Mouse (Mus musculus) intestine, postnatal 0 days (tissue): ENCODE measurements around the gene Tigd2. TPM values are rescaled to one million over a fixed set of nuclear protein-coding genes. Genes with fewer than 3 reads are reported as not detected.

Experiments used
- ATAC-seq: fragments of 200-750 bp; cut with Nextera tagmentation; 2 replicates; pipeline ENCODE4 v1.8.0; 2017; ENCODE audit warnings: mild to moderate bottlenecking, moderate TSS enrichment, moderate library complexity
- H3K27ac ChIP-seq: fragments of 300-500 bp; sonication (generic); 2 replicates; pipeline ENCODE4 v1.5.1; 2014; ENCODE audit warnings: mild to moderate bottlenecking, low read depth, low read length, moderate library complexity
- H3K27me3 ChIP-seq: fragments of 300-500 bp; sonication (generic); replicated peaks from 2 replicates; pipeline ENCODE4 v1.6.1; 2014; ENCODE audit warnings: low read length, mixed read lengths; ENCODE audit not compliant: control insufficient read depth, insufficient read depth
- H3K36me3 ChIP-seq: fragments of 300-500 bp; sonication (generic); 2 replicates; pipeline ENCODE4 v1.6.1; 2014; ENCODE audit warnings: mild to moderate bottlenecking, moderate library complexity; ENCODE audit not compliant: control insufficient read depth, insufficient read depth
- H3K4me1 ChIP-seq: fragments of 300-500 bp; sonication (generic); replicated peaks from 2 replicates; pipeline ENCODE4 v1.6.1; 2014; ENCODE audit warnings: antibody characterized with exemption, low read length, mixed read lengths; ENCODE audit not compliant: control insufficient read depth, insufficient read depth
- H3K4me2 ChIP-seq: fragments of 300-500 bp; sonication (generic); replicated peaks from 2 replicates; pipeline ENCODE4 v1.6.1; 2014; ENCODE audit warnings: low read depth, mild to moderate bottlenecking, moderate library complexity
- H3K4me3 ChIP-seq: fragments of 300-500 bp; sonication (generic); 2 replicates; pipeline ENCODE4 v1.5.1; 2014; ENCODE audit warnings: low read depth, low read length
- H3K9ac ChIP-seq: fragments of 300-500 bp; sonication (generic); 2 replicates; pipeline ENCODE4 v1.6.1; 2014; ENCODE audit warnings: mild to moderate bottlenecking, low read depth, low read length
- H3K9me3 ChIP-seq: fragments of 300-500 bp; sonication (generic); 2 replicates; pipeline ENCODE4 v1.6.1; 2016; ENCODE audit warnings: mixed run types; ENCODE audit not compliant: control insufficient read depth
- CTCF ChIP-seq: sonication (generic); IDR thresholded peaks from 2 replicates; pipeline ENCODE4 v1.5.1; 2016; ENCODE audit warnings: low read depth, mild to moderate bottlenecking, control low read depth, antibody characterized with exemption, moderate library complexity
- WGBS: fragments of 180-500 bp; shearing (Covaris S2); extraction: QIAGEN DNeasy Blood & Tissue Kit; methylation state at CpG from one replicate; pipeline ENCODE4 v1.1.7; 2014; 5-methylcytosine and 5-hydroxymethylcytosine counted together
- polyA plus RNA-seq: library from polyadenylated mRNA; unstranded; fragments of >200 nt; fragmentation: Nextera tagmentation; extraction: Ambion mirVana; gene quantifications from 2 replicates; pipeline ENCODE4 v1.2.1, GENCODE M21; 2015

Tigd2 gene
- 17.2 and 19.0 TPM in 2 replicates for polyA plus RNA-seq

DNA sequence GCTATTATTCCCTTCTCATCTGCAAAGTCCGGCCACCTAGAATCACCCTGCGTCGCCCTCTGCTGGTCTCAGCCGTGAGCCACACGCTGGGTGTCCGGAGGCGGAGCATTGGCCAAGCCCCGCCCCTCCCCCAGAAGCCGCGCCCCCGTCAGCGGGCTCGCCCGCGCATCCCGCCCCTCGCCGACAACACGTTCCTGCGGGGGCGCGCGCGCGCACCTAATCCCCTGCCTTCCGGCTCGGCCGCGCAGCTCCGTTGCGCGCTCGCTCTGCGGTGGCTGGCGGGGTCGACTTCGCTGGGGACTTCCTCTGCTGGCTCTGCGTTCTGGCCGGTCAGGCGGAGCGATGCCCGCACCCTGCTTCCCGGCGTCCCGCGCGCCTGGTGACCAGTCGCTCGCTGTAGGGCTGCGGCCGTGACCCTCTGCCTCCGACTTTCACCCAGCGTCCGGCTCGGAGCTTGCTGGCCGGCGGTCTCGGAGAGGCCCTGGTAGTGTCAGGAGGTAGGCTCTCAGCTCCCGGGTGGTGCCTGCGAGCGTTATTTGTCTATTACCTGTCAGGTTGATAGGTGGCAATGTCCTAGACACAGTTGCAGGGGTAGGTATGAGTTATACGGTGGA, at the start of gene Tigd2:
Gene Tigd2, plus strand, starts transcription at position 186 of the 614 bp plus-strand sequence.
- peak; percentile 98 for ATAC-seq
- under 1% methylated on average over 62 of the region's 62 CpGs for WGBS
- H3K4me2 ChIP-seq: peak within 1 kb of the TSS; percentile 70

DNA sequence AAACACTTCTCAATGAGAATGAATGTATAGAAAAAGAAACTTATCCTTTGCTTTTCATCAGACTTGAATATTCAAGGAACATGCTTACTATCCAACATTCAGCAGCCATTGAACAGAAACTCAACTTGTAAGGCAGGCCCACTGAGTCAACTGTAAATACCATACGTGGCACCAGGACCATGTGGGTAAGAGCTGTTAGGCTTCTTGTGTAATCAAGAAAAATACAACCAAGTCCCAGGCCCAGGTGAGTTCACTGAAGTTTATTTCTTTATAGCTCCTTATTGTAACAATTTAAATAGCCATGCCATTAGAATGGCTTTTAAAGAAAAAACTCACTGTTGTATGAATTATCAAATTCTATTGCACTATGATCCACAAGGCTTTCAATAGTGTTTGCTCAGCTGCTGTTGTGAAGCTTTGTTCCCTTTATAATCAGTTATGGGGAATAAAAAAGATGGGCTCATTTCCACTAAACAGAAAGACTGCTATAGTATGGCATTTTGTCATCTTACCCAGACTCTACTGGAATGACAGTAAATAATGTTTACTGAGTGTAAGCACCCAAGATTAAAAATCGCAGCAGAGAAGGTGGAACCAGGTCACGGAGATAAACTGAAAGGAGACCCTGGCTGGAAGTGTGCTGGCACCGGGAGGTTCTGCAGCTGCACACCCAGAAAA, 46.7 kb upstream of the Tigd2 start:
- ATAC-seq: peak; percentile 79
- TF ChIP-seq CTCF: no peak
- Histone ChIP-seq H3K27me3 (no peaks in the 10 kb centered on the region), H3K9me3 (no peaks in the 10 kb centered on the region), H3K36me3 (no peaks in the 10 kb centered on the region), H3K9ac (no peak overlapping the region), H3K4me1 (0 out of 2 replicates have a peak, but pooled peaks cover 7% of the 10 kb centered on the region), H3K4me2 (peak overlapping the region; percentile 35), H3K27ac (no peak overlapping the region; the same call in 1 of the 2 replicates), H3K4me3 (no peak overlapping the region)
- whole genome bisulfite sequencing: 35% methylated on average over 4 of the region's 4 CpGs

More for the DNA sequence above, at the start of gene Tigd2:
- Histone ChIP-seq H3K36me3 (no peaks in the 10 kb centered on the region), H3K27me3 (no peaks in the 10 kb centered on the region), H3K4me3 (peak within 1 kb of the TSS; percentile 84), H3K9me3 (no peaks in the 10 kb centered on the region), H3K27ac (peak within 1 kb of the TSS; percentile 90), H3K9ac (peak within 1 kb of the TSS; percentile 81), H3K4me1 (no peaks in the 10 kb centered on the region)
- TF ChIP-seq CTCF: peak; percentile 91

DNA sequence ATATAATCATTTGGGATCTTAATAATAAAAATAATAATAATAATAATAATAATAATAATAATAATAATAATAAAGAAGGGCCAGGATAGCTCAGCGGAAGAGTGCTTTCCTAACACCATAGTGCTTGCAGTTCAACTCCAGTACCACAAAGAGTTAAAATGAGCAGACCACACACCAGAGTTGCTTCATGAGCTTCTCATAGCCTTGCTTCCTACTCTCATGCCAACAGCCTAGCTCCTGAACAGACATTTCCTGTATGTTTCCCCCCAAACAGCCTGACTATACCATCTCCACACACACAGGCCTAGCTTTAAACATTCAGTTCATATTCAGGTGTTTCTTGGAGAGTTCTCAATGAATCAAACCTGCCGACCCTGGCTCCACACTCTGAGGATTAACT, 45.8 kb upstream of the Tigd2 start:
- H3K9me3 ChIP-seq: no peaks in the 10 kb centered on the region
- H3K9ac ChIP-seq: no peak overlapping the region
- H3K4me3 ChIP-seq: no peak overlapping the region
- ATAC-seq: no peak
- no peaks in the 10 kb centered on the region for H3K36me3 ChIP-seq
- TF ChIP-seq CTCF: no peak
- 0 out of 2 replicates have a peak, but pooled peaks cover 7% of the 10 kb centered on the region for H3K4me1 ChIP-seq
- 71% methylated on average over 2 of the region's 2 CpGs for WGBS
- no peak overlapping the region for H3K27ac ChIP-seq
- H3K4me2 ChIP-seq: no peak overlapping the region
- no peaks in the 10 kb centered on the region for H3K27me3 ChIP-seq

DNA sequence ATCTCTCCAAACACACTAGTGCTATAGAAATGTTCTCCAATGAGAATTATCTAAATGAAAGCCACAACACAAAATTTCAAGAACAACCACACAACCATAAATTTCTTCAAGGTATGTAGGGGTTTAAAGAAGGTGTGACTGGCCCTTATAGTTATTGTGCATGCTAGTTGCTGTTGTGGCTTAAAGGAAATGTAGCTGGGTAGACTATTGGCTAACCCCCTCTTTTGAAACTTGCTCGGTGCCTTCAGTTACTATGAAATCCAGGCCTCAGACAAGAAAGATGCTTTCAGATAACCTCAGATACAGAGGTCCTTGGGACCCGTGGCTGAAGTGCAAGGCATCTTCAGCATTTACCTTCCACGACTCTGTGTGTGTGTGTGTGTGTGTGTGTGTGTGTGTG, 45.3 kb upstream of the Tigd2 start:
- Histone ChIP-seq H3K4me3 (no peak overlapping the region), H3K9ac (no peak overlapping the region), H3K9me3 (no peaks in the 10 kb centered on the region), H3K4me2 (no peak overlapping the region), H3K4me1 (0 out of 2 replicates have a peak, but pooled peaks cover 7% of the 10 kb centered on the region), H3K27me3 (no peaks in the 10 kb centered on the region), H3K36me3 (no peaks in the 10 kb centered on the region), H3K27ac (no peak overlapping the region)
- no peak for TF ChIP-seq CTCF
- 73% methylated on average over 3 of the region's 3 CpGs for WGBS
- no peak for ATAC-seq

DNA sequence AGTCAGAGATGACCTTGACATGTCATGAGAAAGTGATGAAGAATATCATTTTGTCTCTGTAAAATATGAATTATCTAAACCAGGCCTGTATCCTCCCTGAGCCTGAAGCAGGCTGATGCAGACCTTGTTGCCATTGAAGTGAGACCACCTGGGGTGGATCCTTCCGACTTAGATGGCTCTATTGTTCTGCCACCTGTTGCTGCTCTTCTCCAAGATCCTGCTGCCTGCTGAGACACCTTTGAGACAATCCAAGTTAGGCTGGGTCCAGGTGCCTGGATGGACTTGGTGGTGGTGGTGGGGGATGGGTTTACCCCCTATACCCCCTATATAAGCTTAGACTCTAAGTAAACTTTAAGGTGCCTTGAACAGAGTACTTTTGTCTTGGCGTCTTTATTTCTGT, 39.7 kb upstream of the Tigd2 start:
- Histone ChIP-seq H3K9ac (no peak overlapping the region), H3K4me2 (no peak overlapping the region), H3K36me3 (no peaks in the 10 kb centered on the region), H3K27me3 (no peaks in the 10 kb centered on the region), H3K4me3 (no peak overlapping the region), H3K4me1 (no peaks in the 10 kb centered on the region), H3K27ac (no peak overlapping the region), H3K9me3 (no peaks in the 10 kb centered on the region)
- no peak for TF ChIP-seq CTCF
- 63% methylated on average over 2 of the region's 2 CpGs for WGBS
- no peak for ATAC-seq

DNA sequence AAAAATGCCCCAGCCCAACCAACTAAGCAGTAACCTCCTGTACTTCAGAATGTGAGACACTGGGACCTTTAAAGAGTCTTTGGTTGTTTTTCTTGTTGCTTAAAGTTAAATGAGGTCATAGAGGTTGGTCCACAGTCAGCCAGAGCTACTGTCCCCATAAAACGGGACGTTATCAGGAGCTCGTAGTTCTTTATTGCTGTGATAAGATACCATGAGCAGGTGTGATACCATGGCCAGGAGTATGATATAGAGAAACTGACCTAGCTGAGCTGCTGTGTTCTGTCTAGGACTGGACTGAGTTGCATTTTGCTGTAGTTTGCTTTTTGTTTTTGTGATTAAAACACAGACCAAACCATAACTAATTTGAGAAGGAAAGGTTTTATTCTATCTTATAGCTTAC, 37.4 kb upstream of the Tigd2 start:
- 32% methylated on average over 3 of the region's 3 CpGs for WGBS

More for the DNA sequence above, 37.4 kb upstream of the Tigd2 start:
- Histone ChIP-seq H3K9me3 (no peaks in the 10 kb centered on the region), H3K27ac (no peak overlapping the region), H3K36me3 (no peaks in the 10 kb centered on the region), H3K4me3 (no peak overlapping the region), H3K9ac (no peak overlapping the region), H3K27me3 (no peaks in the 10 kb centered on the region), H3K4me2 (no peak overlapping the region), H3K4me1 (no peaks in the 10 kb centered on the region)
- ATAC-seq: peak; percentile 85
- no peak for TF ChIP-seq CTCF
